Mouse (Mus musculus) cerebral cortex, adult 2 months (tissue): ENCODE results near the gene Slc17a3.

Source experiments
- WGBS: fragments of 180-500 bp; shearing (Covaris S2); methylation state at CpG from one replicate; pipeline ENCODE4 v1.1.7; 2018; 5-methylcytosine and 5-hydroxymethylcytosine counted together

Gene Slc17a3

GRCm38 (mm10) chr13:23839308-23839707, at the start of gene Slc17a3:
Gene Slc17a3 (plus strand): TSS chr13:23839434.
- 84% methylated on average over 2 of the region's 2 CpGs for WGBS

- WGBS, result 40% methylated on average over 2 of the region's 2 CpGs
These were observed 46.7 kb upstream of the Slc17a3 start for GRCm38 (mm10) chr13:23792520-23792919.

GRCm38 (mm10) chr13:23799405-23799804, 39.8 kb upstream of the Slc17a3 start:
- WGBS, result 81% methylated on average over 5 of the region's 5 CpGs

GRCm38 (mm10) chr13:23804532-23804931, 34.7 kb upstream of the Slc17a3 start:
- 86% methylated on average over 2 of the region's 2 CpGs for WGBS

- WGBS, result 85% methylated on average over 15 of the region's 15 CpGs
These were observed 32.7 kb upstream of the Slc17a3 start, which contains the start of gene Slc17a2 for GRCm38 (mm10) chr13:23806422-23807052. Gene Slc17a2 (plus strand): TSS chr13:23806993.

- WGBS, result 80% methylated on average over 2 of the region's 2 CpGs
These were observed 23.1 kb upstream of the Slc17a3 start for GRCm38 (mm10) chr13:23816148-23816547.

GRCm38 (mm10) chr13:23820179-23820940, 18.9 kb upstream of the Slc17a3 start:
- WGBS, result 81% methylated on average over 4 of the region's 4 CpGs

GRCm38 (mm10) chr13:23822213-23822612, 17.0 kb upstream of the Slc17a3 start:
- whole genome bisulfite sequencing, result 85% methylated on average over 3 of the region's 3 CpGs

- 71% methylated on average over 3 of the region's 3 CpGs for WGBS
These were observed 12.6 kb upstream of the Slc17a3 start for GRCm38 (mm10) chr13:23826606-23827005.

GRCm38 (mm10) chr13:23833053-23833452, 6.2 kb upstream of the Slc17a3 start:
- WGBS, result 7% methylated on average over 6 of the region's 6 CpGs

GRCm38 (mm10) chr13:23834836-23835235, 4.4 kb upstream of the Slc17a3 start:
- WGBS, result 93% methylated on average over 5 of the region's 5 CpGs

- WGBS, result 96% methylated on average over 5 of the region's 5 CpGs
These were observed 2.6 kb upstream of the Slc17a3 start for GRCm38 (mm10) chr13:23836630-23837029.

- WGBS, result 75% methylated on average over 4 of the region's 4 CpGs
These were observed 6.6 kb downstream of the Slc17a3 start for GRCm38 (mm10) chr13:23845851-23846250.

- WGBS, result 47% methylated on average over 2 of the region's 2 CpGs
These were observed 10.1 kb downstream of the Slc17a3 start for GRCm38 (mm10) chr13:23849299-23849698.

GRCm38 (mm10) chr13:23856401-23856800, 17.2 kb downstream of the Slc17a3 start:
- WGBS, result 41% methylated on average over 3 of the region's 3 CpGs

- WGBS, result 75% methylated on average over 9 of the region's 9 CpGs
These were observed 25.5 kb downstream of the Slc17a3 start for GRCm38 (mm10) chr13:23864711-23865110.

- 82% methylated on average over 9 of the region's 9 CpGs for WGBS
These were observed 27.0 kb downstream of the Slc17a3 start for GRCm38 (mm10) chr13:23866086-23866710.

GRCm38 (mm10) chr13:23867000-23867399, 27.8 kb downstream of the Slc17a3 start:
- WGBS, result 86% methylated on average over 6 of the region's 6 CpGs

- 81% methylated on average over 7 of the region's 7 CpGs for WGBS
These were observed 28.2 kb downstream of the Slc17a3 start, which contains the start of gene Slc17a1 for GRCm38 (mm10) chr13:23867405-23867804. Gene Slc17a1 (plus strand): TSS chr13:23867750.

- WGBS, result 91% methylated on average over 8 of the region's 8 CpGs
These were observed 29.7 kb downstream of the Slc17a3 start for GRCm38 (mm10) chr13:23868790-23869533.

- WGBS, result 86% methylated on average over 3 of the region's 3 CpGs
These were observed 30.8 kb downstream of the Slc17a3 start for GRCm38 (mm10) chr13:23869996-23870395.

- 77% methylated on average over 5 of the region's 5 CpGs for WGBS
These were observed 33.9 kb downstream of the Slc17a3 start for GRCm38 (mm10) chr13:23873141-23873540.
